Mouse (Mus musculus) stomach, embryonic 15.5 days (tissue): ENCODE measurements around the gene H3f3a. TPM values are rescaled to one million over a fixed set of nuclear protein-coding genes. Genes with fewer than 3 reads are reported as not detected.

Experiments
- ATAC-seq: fragments of 200-750 bp; cut with Nextera tagmentation; 2 replicates; pipeline ENCODE4 v1.8.0; 2017; ENCODE audit warnings: low read depth, moderate number of reproducible peaks, moderate TSS enrichment; ENCODE audit not compliant: insufficient read depth, low FRiP score
- H3K27ac ChIP-seq: fragments of 300-500 bp; sonication (generic); 2 replicates; pipeline ENCODE4 v1.5.1; 2015; ENCODE audit warnings: mild to moderate bottlenecking, inconsistent platforms
- H3K27me3 ChIP-seq: fragments of 300-500 bp; sonication (generic); replicated peaks from 2 replicates; pipeline ENCODE4 v1.6.1; 2015; ENCODE audit warnings: inconsistent platforms
- H3K36me3 ChIP-seq: fragments of 300-500 bp; sonication (generic); 2 replicates; pipeline ENCODE4 v1.6.1; 2015; ENCODE audit warnings: inconsistent platforms
- H3K4me1 ChIP-seq: fragments of 300-500 bp; sonication (generic); 2 replicates; pipeline ENCODE4 v1.6.1; 2015; ENCODE audit warnings: inconsistent platforms
- H3K4me2 ChIP-seq: fragments of 300-500 bp; sonication (generic); 2 replicates; pipeline ENCODE4 v1.6.1; 2015; ENCODE audit warnings: mild to moderate bottlenecking, inconsistent platforms
- H3K4me3 ChIP-seq: fragments of 300-500 bp; sonication (generic); replicated peaks from 2 replicates; pipeline ENCODE4 v1.5.1; 2015; ENCODE audit warnings: inconsistent platforms
- H3K9ac ChIP-seq: fragments of 300-500 bp; sonication (generic); 2 replicates; pipeline ENCODE4 v1.6.1; 2015; ENCODE audit warnings: inconsistent platforms
- H3K9me3 ChIP-seq: fragments of 300-500 bp; sonication (generic); 2 replicates; pipeline ENCODE4 v1.6.1; 2016; ENCODE audit warnings: inconsistent platforms
- WGBS: fragments of 180-500 bp; shearing (Covaris S2); methylation state at CpG from one replicate; pipeline ENCODE4 v1.1.7; 2015; 5-methylcytosine and 5-hydroxymethylcytosine counted together
- polyA plus RNA-seq: library from polyadenylated mRNA; unstranded; fragments of >200 nt; fragmentation: Nextera tagmentation; extraction: Ambion mirVana; gene quantifications from 2 replicates; pipeline ENCODE4 v1.2.1, GENCODE M21; 2015

H3f3a gene
- polyA plus RNA-seq, 1 experiment from 2014 or later, result 1,924 TPM

DNA sequence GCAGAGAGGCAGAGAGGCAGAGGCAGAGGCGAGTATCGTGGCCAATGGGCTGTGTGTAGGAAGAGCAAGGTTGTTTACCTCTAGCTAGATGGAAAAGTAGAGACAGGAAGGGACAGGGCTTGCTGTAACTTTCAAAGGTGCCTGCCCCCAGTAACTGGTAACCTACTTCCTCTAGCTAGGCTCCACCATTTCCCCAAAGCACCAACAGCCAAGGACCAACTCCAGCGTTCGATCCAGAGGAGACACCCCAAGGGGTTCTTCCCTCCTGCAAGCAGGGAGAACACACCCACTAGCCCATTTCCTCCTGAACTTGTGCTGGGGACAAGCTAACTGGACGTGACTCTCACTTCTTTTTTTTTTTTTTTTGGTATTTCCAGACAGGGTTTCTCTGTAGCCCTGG, 47.2 kb downstream of the H3f3a start:
- no peak for ATAC-seq
- Histone ChIP-seq H3K9me3 (no peaks in the 10 kb centered on the region), H3K4me1 (peaks cover 20% of the 10 kb centered on the region), H3K27ac (no peak overlapping the region), H3K4me3 (no peak overlapping the region), H3K36me3 (no peaks in the 10 kb centered on the region), H3K27me3 (no peaks in the 10 kb centered on the region), H3K4me2 (no peak overlapping the region), H3K9ac (no peak overlapping the region)
- 60% methylated on average over 5 of the region's 5 CpGs for WGBS

DNA sequence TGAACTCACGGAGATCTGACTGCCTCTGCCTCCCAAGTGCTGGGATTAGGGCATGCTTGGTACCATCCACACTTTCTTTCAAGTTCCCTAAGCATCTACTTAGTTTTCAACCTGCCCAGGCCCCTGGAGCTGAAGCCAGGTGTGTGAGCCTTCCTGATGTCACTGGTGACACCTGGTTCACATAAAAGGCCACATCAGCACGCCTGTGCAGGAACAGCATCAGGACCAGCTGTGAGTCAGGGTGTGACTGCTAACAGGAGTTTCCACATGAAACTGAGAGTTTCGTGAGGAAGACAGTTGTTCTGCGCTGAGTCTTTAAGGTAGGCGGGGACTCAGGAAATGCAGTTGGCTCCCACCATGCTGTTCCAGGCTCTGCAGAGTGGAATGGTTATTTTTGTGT, 48.4 kb downstream of the H3f3a start:
- Histone ChIP-seq H3K36me3 (no peaks in the 10 kb centered on the region), H3K9me3 (no peaks in the 10 kb centered on the region), H3K27ac (no peak overlapping the region), H3K4me2 (no peak overlapping the region), H3K9ac (no peak overlapping the region), H3K4me1 (peaks cover 20% of the 10 kb centered on the region), H3K4me3 (no peak overlapping the region), H3K27me3 (no peaks in the 10 kb centered on the region)
- ATAC-seq, result no peak
- WGBS, result 77% methylated on average over 5 of the region's 5 CpGs

DNA sequence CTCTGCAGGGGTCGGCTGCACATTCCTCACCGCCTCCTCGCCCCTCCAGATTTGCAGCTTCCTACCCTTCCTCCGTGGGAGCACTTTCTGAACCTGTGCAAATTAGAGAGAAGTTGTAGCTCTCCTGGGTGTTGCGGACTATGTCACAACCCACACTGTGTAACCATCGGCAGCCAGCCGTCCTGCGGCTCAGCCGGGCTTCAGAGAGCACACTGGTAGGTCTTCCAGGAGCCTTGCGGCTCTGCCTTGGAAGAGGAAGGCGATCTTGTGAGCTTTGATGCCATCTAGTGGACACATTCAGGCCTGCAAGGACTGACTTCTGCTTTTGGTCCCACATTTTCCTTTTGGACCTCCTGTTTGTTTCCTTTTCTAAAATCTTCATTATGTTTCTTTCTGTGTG, 49.9 kb downstream of the H3f3a start:
- H3K4me2 ChIP-seq, result peak overlapping the region; percentile 86
- H3K27me3 ChIP-seq, result no peaks in the 10 kb centered on the region
- no peaks in the 10 kb centered on the region for H3K36me3 ChIP-seq
- under 1% methylated on average over 11 of the region's 11 CpGs for WGBS
- H3K4me1 ChIP-seq, result peaks cover 18% of the 10 kb centered on the region
- peak; percentile 69 for ATAC-seq
- H3K27ac ChIP-seq, result no peak overlapping the region
- no peaks in the 10 kb centered on the region for H3K9me3 ChIP-seq
- peak overlapping the region; percentile 43 for H3K4me3 ChIP-seq
- H3K9ac ChIP-seq, result no peak overlapping the region

DNA sequence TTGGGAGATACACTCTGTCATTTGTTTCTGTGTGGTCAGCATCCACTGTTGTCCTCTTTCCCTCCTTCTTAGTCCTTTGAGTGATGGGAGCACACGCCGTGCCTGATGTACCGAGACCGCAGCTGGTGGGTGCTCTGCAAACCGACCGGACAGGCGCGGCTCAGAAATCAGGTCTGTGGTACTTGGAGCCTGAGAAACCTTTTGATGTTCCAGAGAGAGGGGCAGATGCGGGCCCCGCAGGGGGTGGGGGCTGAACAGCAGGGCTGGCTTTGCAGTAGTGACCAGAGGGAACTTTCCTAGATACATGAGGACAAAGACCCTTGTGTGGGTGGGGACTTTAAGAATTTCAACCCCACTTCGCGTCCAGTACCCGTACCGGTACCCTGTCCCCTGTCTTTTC, 50.4 kb downstream of the H3f3a start:
- Histone ChIP-seq H3K4me2 (peak overlapping the region; percentile 86), H3K9me3 (no peaks in the 10 kb centered on the region), H3K4me3 (peak overlapping the region; percentile 43), H3K27ac (no peak overlapping the region; the same call in 1 of the 2 replicates), H3K27me3 (no peaks in the 10 kb centered on the region), H3K36me3 (no peaks in the 10 kb centered on the region), H3K9ac (no peak overlapping the region), H3K4me1 (peaks cover 16% of the 10 kb centered on the region)
- no peak for ATAC-seq
- 7% methylated on average over 14 of the region's 14 CpGs for WGBS

DNA sequence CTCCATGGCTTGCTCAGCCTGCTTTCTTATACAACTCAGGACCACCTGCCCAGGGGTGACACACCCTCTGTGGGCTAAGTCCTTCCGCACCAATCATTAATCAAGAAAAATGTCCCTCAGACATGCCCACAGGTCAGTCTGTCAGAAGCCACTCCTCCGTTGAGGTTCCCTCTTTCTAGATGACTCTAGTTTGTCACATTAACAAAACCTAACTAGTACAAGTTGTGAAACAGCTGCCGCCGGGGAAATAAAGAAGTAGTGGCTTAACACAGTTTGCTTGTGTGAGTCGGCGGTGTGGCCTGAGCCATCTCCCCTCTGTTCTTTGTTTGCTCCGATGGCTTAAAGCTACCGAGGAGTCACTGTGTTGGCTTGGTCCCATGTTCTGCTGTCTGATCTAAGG, 51.1 kb downstream of the H3f3a start:
- Histone ChIP-seq H3K36me3 (no peaks in the 10 kb centered on the region), H3K4me3 (no peak overlapping the region), H3K27ac (peak overlapping the region; percentile 12; the same call in 1 of the 2 replicates), H3K4me1 (peaks cover 10% of the 10 kb centered on the region), H3K9me3 (no peaks in the 10 kb centered on the region), H3K4me2 (peak overlapping the region; percentile 0; the same call in 1 of the 2 replicates), H3K9ac (no peak overlapping the region), H3K27me3 (no peaks in the 10 kb centered on the region)
- 69% methylated on average over 8 of the region's 8 CpGs for WGBS
- no peak for ATAC-seq

DNA sequence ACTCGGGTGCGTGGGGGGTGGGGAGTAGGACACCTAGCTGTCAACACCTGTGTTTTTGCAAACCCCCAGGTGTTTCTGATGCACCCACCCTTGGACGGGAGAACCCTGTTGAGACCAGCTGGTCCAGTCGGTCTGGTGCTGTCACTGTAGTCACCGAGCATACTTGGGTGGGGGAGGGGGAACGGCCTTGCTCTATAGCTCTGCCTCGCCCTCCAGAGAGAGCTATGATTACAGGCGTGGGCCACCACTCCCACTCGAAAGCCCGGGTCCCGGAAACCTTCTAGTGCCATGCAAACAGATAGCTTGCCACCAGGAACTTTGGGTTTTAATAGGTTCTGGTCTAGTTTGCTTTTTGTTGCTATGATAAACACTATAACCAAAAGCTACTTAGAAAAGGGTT, 51.6 kb downstream of the H3f3a start:
- Histone ChIP-seq H3K4me3 (no peak overlapping the region), H3K27ac (0 out of 2 replicates have a peak overlapping the region, but pooled peaks have one; percentile 12), H3K27me3 (no peaks in the 10 kb centered on the region), H3K9ac (no peak overlapping the region), H3K4me1 (peaks cover 7% of the 10 kb centered on the region; the same call in 1 of the 2 replicates), H3K36me3 (no peaks in the 10 kb centered on the region), H3K9me3 (no peaks in the 10 kb centered on the region), H3K4me2 (peak overlapping the region; percentile 0; the same call in 1 of the 2 replicates)
- 60% methylated on average over 11 of the region's 11 CpGs for WGBS
- ATAC-seq, result no peak

DNA sequence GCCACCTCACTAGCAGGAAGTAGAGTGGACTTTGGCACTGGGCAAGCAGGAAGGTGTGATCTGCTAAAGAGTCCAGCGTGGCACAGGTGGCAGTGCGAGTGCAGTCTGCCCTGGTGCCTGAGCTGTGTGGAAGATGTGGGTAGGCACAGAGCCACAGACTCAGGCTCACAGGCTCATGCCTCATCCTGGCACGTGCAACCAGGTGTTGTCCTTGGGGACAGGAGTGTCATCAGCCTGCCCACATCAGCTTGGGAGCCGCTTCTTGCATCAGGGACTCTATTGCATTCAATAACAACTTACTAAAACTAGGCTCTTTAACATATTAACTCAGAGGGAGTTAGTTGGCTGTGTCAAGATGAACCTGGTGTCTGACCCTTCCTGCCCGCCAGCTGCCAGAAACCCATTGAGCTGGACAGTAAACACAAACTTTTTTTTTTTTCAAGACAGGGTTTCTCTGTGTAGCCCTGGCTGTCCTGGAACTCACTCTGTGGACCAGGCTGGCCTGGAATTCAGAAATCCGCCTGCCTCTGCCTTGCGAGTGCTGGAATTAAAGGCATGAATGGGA, 55.7 kb downstream of the H3f3a start:
- no peaks in the 10 kb centered on the region for H3K4me1 ChIP-seq
- no peak overlapping the region for H3K4me3 ChIP-seq
- no peaks in the 10 kb centered on the region for H3K27me3 ChIP-seq
- peak; percentile 75 for ATAC-seq
- 77% methylated on average over 7 of the region's 7 CpGs for WGBS
- no peak overlapping the region for H3K4me2 ChIP-seq
- H3K9me3 ChIP-seq, result no peaks in the 10 kb centered on the region
- 0 out of 2 replicates have a peak, but pooled peaks cover 2% of the 10 kb centered on the region for H3K36me3 ChIP-seq
- H3K9ac ChIP-seq, result no peak overlapping the region
- no peak overlapping the region for H3K27ac ChIP-seq

DNA sequence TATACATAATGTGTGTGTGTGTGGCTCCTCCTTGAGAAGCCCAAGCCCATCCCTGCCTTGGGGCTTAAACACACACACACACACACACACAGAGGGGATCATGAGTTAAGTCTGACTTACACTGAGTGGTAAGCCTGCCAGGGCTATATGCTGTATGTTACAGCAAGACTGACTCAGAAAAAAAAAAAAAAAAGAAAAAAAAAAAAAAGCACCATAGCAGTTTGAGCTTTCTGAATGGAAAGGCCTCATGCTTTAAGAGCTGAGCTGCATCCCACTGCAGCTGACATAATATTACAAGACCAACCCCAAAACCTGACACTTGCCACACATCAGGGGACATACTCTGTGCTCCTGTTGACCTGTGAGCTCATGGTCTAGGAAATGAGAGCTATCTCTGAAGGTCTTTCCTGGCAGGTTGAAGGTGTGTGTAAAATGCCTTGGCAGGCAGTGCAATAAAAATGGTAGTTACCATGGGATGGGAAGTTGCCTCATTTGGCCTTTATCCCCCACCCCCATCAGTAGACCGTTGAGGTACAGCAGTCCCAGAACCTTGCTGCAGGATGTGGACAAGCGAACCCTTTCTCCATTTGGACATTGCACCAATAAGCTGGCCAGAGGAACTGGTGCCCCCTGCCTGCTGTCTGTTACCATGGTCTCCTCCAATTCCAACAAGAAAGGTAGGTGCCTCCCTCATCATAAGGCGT, 56.3 kb downstream of the H3f3a start:
- H3K4me1 ChIP-seq, result no peaks in the 10 kb centered on the region
- H3K36me3 ChIP-seq, result peaks cover 6% of the 10 kb centered on the region
- WGBS, result 79% methylated on average over 3 of the region's 3 CpGs
- H3K9ac ChIP-seq, result no peak overlapping the region
- ATAC-seq, result peak; percentile 37; the same call in 1 of the 2 replicates
- no peak overlapping the region for H3K4me2 ChIP-seq
- H3K27me3 ChIP-seq, result no peaks in the 10 kb centered on the region
- H3K27ac ChIP-seq, result no peak overlapping the region
- H3K9me3 ChIP-seq, result no peaks in the 10 kb centered on the region
- no peak overlapping the region for H3K4me3 ChIP-seq

DNA sequence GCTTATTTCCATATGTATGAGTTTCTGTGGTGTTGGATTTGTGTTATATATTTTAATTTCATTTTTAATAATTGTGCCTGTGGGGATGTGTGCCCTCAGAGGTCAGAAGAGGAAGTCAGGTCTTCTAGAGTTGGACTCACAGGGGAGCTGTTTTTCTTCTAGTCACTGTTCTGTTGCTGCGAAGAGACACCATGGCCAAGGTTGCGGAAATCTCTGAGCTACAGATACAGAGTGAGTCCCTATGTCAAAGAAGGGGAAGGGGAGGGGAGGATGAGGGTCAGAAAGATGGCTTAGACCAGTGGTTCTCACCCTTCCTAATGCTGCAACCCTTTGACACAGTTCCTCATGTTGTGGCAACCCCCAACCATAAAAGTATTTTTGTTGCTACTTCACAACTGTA, 57.0 kb downstream of the H3f3a start:
- H3K4me2 ChIP-seq, result no peak overlapping the region
- no peak overlapping the region for H3K9ac ChIP-seq
- H3K27ac ChIP-seq, result no peak overlapping the region
- H3K36me3 ChIP-seq, result peaks cover 13% of the 10 kb centered on the region
- H3K9me3 ChIP-seq, result no peaks in the 10 kb centered on the region
- no peak overlapping the region for H3K4me3 ChIP-seq
- H3K27me3 ChIP-seq, result no peaks in the 10 kb centered on the region
- H3K4me1 ChIP-seq, result no peaks in the 10 kb centered on the region
- 85% methylated on average over 2 of the region's 2 CpGs for WGBS
- no peak for ATAC-seq

DNA sequence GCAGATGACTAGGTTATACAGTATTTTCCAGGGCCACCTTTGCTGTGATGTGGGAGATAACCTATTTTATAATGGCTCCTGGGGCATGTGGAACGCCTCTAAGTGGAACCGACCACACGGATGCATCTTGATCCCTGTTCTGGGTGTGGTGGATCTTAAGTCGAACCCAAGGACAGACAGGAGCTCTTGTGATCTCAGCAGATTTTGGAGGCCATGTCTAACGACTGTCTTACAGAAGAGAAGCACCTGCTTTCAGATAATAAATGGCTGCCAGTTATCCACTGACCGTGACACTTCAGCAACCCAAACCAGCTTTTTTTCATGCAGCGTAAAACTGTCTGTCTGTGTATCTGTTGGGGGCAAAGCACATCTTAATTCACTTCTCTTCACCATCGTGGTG, 59.4 kb downstream of the H3f3a start:
- no peak overlapping the region for H3K27ac ChIP-seq
- no peak for ATAC-seq
- H3K9me3 ChIP-seq, result no peaks in the 10 kb centered on the region
- H3K4me3 ChIP-seq, result no peak overlapping the region
- no peak overlapping the region for H3K4me2 ChIP-seq
- no peak overlapping the region for H3K9ac ChIP-seq
- H3K27me3 ChIP-seq, result no peaks in the 10 kb centered on the region
- H3K36me3 ChIP-seq, result peaks cover 14% of the 10 kb centered on the region
- WGBS, result 84% methylated on average over 8 of the region's 8 CpGs
- H3K4me1 ChIP-seq, result no peaks in the 10 kb centered on the region

DNA sequence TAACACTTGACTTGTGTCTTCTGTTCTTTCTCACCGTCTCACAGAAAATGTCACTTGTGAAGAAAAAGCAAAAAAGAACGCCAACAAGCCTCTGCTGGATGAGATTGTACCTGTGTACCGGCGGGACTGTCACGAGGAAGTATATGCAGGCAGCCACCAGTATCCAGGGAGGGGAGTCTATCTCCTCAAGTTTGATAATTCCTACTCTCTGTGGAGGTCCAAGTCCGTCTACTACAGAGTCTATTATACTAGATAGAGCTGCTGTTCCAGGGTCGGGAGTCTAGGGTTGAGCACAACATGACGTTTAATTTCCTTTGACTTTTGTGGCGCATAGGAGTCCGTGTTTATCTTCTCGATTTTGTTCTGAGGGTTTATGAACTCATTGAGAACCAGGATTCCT, 61.6 kb downstream of the H3f3a start:
- Histone ChIP-seq H3K4me2 (no peak overlapping the region), H3K9me3 (no peaks in the 10 kb centered on the region), H3K9ac (no peak overlapping the region), H3K27me3 (no peaks in the 10 kb centered on the region), H3K27ac (no peak overlapping the region), H3K36me3 (peaks cover 30% of the 10 kb centered on the region), H3K4me3 (no peak overlapping the region), H3K4me1 (no peaks in the 10 kb centered on the region)
- 93% methylated on average over 11 of the region's 11 CpGs for WGBS
- ATAC-seq, result no peak
